In the genomic region with DNA sequence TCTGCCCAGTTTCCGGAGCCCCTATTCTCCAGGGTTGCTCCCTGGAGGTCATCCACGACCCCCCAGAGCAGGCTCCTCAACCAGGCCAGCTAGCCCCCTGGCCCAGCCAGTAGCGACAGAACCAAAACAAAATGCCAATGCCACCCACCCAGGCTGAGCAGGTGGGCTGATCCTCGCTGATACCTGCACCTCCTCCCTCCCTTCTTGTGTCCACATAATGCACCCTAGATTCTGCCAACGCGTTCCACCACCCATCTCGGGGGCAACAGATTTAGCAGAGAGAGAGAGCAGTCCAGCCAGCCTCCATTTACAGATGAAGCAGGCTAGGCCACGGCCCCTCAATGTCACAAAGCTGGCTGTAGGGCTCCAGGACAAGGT, we compare ENCODE assay signal across 8 mouse cellular contexts. TPM values are rescaled to one million over a fixed set of nuclear protein-coding genes. Genes with fewer than 3 reads are reported as not detected.
A peak's percentile ranks its signal among the peaks of the same experiment; 100 is the strongest.
DNase-seq lines count a peak whose midpoint lies in the region; ATAC-seq and TF ChIP-seq lines count a peak whose summit lies in the region.

No protein-coding gene starts in this region.

- no peak overlapping the region for H3K27ac ChIP-seq in CH12.LX (ENCODE audit: insufficient read depth, low read depth)
- peak overlapping the region; percentile 77 for H3K27ac ChIP-seq in forebrain, embryonic 15.5 days (replicated peaks)
- no peak overlapping the region for H3K27ac ChIP-seq in liver, embryonic 15.5 days (replicated peaks)

- DNase-seq in heart, adult 11 months = peak; percentile 92
- DNase-seq in heart, postnatal 10 days = no peak
- DNase-seq in CH12.LX (ENCODE audit: extremely low read depth) = no peak
- no peak for DNase-seq in Muller cell, postnatal 12 days (ENCODE audit: inconsistent ontology term)
- no peak for DNase-seq in ovary, postnatal 14 days (ENCODE audit: low spot score)

- no peak for TF ChIP-seq POLR2A in CH12.LX (IDR thresholded peaks at IDR 0.05; ENCODE audit: low read depth, low read length)

- in situ Hi-C loops in CH12.LX (cut with MboI; ENCODE audit: low pct_ligation_motif_present, low pct_unique_long_range_greater_than_20kb, low sequenced_read_pairs) = no loop called here

- peaks cover 16 to 21% of the 10 kb centered on the region in 2 experiments for H3K4me1 ChIP-seq in CH12.LX (ENCODE audit: control insufficient read depth in 1 of 2, insufficient read depth in 2 of 2)
- H3K4me1 ChIP-seq in forebrain, embryonic 15.5 days = peaks cover 24% of the 10 kb centered on the region
- peaks cover 7% of the 10 kb centered on the region for H3K4me1 ChIP-seq in liver, embryonic 15.5 days (replicated peaks)

- no peak for TF ChIP-seq EP300 in CH12.LX (IDR thresholded peaks at IDR 0.05; ENCODE audit: low read length)

- H3K79me2 ChIP-seq in CH12.LX (replicated peaks; ENCODE audit: control insufficient read depth, extremely low read depth, insufficient read depth, poor library complexity, severe bottlenecking) = no peaks in the 10 kb centered on the region

- peak overlapping the region; percentile 91; the same call in 1 of the 2 replicates for H3K9ac ChIP-seq in CH12.LX (ENCODE audit: insufficient read depth, low read depth)
- peak overlapping the region; percentile 87 for H3K9ac ChIP-seq in forebrain, embryonic 15.5 days (replicated peaks)
- peak overlapping the region; percentile 53; the same call in 1 of the 2 replicates for H3K9ac ChIP-seq in liver, embryonic 15.5 days

- H3K4me3 ChIP-seq in CH12.LX (replicated peaks in 1 of 3; ENCODE audit: low read depth in 2 of 3, low read length in 2 of 3, poor library complexity in 1 of 3) = peak overlapping the region in 2 of 3 experiments; percentile 84 to 94
- peak overlapping the region; percentile 78 for H3K4me3 ChIP-seq in forebrain, embryonic 15.5 days
- peak overlapping the region; percentile 68 for H3K4me3 ChIP-seq in liver, embryonic 15.5 days (replicated peaks)

- H3K36me3 ChIP-seq in CH12.LX (replicated peaks in 1 of 2; ENCODE audit: control insufficient read depth in 1 of 2, insufficient read depth in 1 of 2, low read length in 1 of 2) = peaks cover 0 to 23% of the 10 kb centered on the region in 2 experiments
- peaks cover 8% of the 10 kb centered on the region; the same call in 1 of the 2 replicates for H3K36me3 ChIP-seq in forebrain, embryonic 15.5 days
- H3K36me3 ChIP-seq in liver, embryonic 15.5 days (replicated peaks) = no peaks in the 10 kb centered on the region

- ATAC-seq in forebrain, embryonic 15.5 days (replicated peaks) = 0 out of 2 replicates have a peak, but pooled peaks have one; percentile 2
- no peak for ATAC-seq in liver, embryonic 15.5 days (ENCODE audit: insufficient read depth)
- no peak for ATAC-seq in activated CD4-positive, CD25-positive, alpha-beta regulatory T cell, adult 4 months

- no peak for TF ChIP-seq RAD21 in CH12.LX (IDR thresholded peaks at IDR 0.05; ENCODE audit: low read depth, low read length)

- TF ChIP-seq CTCF in CH12.LX (conservative IDR thresholded peaks at IDR 0.05 in 1 of 2, IDR thresholded peaks at IDR 0.05 in 1 of 2; ENCODE audit: low read depth in 2 of 2, low read length in 2 of 2) = no peak

- dilution Hi-C loops in CH12.LX (cut with MboI; ENCODE audit: extremely low pct_ligation_motif_present, extremely low pct_unique_long_range_greater_than_20kb, low sequenced_read_pairs) = no loop called here

- WGBS in forebrain, embryonic 15.5 days = 30% methylated on average over 8 of the region's 8 CpGs
- WGBS in liver, embryonic 15.5 days (ENCODE audit: insufficient replicate concordance) = 33% methylated on average over 8 of the region's 8 CpGs

- H3K9me3 ChIP-seq in CH12.LX (replicated peaks; ENCODE audit: low read length) = no peaks in the 10 kb centered on the region
- no peaks in the 10 kb centered on the region for H3K9me3 ChIP-seq in forebrain, embryonic 15.5 days
- H3K9me3 ChIP-seq in liver, embryonic 15.5 days (replicated peaks) = no peaks in the 10 kb centered on the region

- no peaks in the 10 kb centered on the region for H3K27me3 ChIP-seq in CH12.LX (replicated peaks)
- H3K27me3 ChIP-seq in forebrain, embryonic 15.5 days = no peaks in the 10 kb centered on the region
- peaks cover 18% of the 10 kb centered on the region for H3K27me3 ChIP-seq in liver, embryonic 15.5 days

- intact Hi-C loops in heart, postnatal 10 days (cut with DNase I) = no loop called here

- peak overlapping the region; percentile 78 for H3K4me2 ChIP-seq in CH12.LX (ENCODE audit: insufficient read depth, low read depth, poor library complexity, severe bottlenecking)
- H3K4me2 ChIP-seq in forebrain, embryonic 15.5 days (replicated peaks) = peak overlapping the region; percentile 89
- peak overlapping the region; percentile 73 for H3K4me2 ChIP-seq in liver, embryonic 15.5 days

TF ChIP-seq in CH12.LX, 34 proteins besides CTCF, POLR2A, EP300 and RAD21:
- no peak for TF ChIP-seq ETS1 (conservative IDR thresholded peaks at IDR 0.05; ENCODE audit: low read depth, low read length)
- TF ChIP-seq USF1 (IDR thresholded peaks at IDR 0.05; ENCODE audit: low read depth, low read length) = no peak
- TF ChIP-seq USF2 (conservative IDR thresholded peaks at IDR 0.05; ENCODE audit: low read depth, low read length) = no peak
- TF ChIP-seq IRF4 (IDR thresholded peaks at IDR 0.05; ENCODE audit: low read depth, low read length) = no peak
- no peak for TF ChIP-seq ZNF384 (IDR thresholded peaks at IDR 0.05; ENCODE audit: low read depth, low read length)
- TF ChIP-seq ZKSCAN1 (IDR thresholded peaks at IDR 0.05; ENCODE audit: borderline replicate concordance, low read depth, low read length) = no peak
- TF ChIP-seq SIN3A (IDR thresholded peaks at IDR 0.05; ENCODE audit: low read length) = no peak
- TF ChIP-seq SMC3 (IDR thresholded peaks at IDR 0.05; ENCODE audit: low read depth, low read length) = no peak
- TF ChIP-seq ZMIZ1 (IDR thresholded peaks at IDR 0.05; ENCODE audit: low read depth, low read length) = no peak
- no peak for TF ChIP-seq GABPA (IDR thresholded peaks at IDR 0.05; ENCODE audit: insufficient replicate concordance, low read depth, low read length)
- no peak for TF ChIP-seq E2F4 (IDR thresholded peaks at IDR 0.05; ENCODE audit: insufficient replicate concordance, low read depth, low read length)
- no peak for TF ChIP-seq ELF1 (IDR thresholded peaks at IDR 0.05; ENCODE audit: low read depth, low read length)
- TF ChIP-seq MXI1 (IDR thresholded peaks at IDR 0.05; ENCODE audit: low read depth, low read length) = no peak
- TF ChIP-seq MAFK (IDR thresholded peaks at IDR 0.05; ENCODE audit: insufficient replicate concordance, low read length) = no peak

RNA-seq across cellular contexts. Expression of gene Zfp316, which starts 0.8 kb away (rescaled TPM):
- 1 to 10 TPM; 5.0 to 6.3 TPM for total RNA-seq in heart, postnatal 10 days (2021)
- total RNA-seq in CH12.LX (2012; rRNA removed) (2.3 and 3.6 TPM in 2 replicates), CH12.LX (2014; rRNA removed) (0.84 and 1.1 TPM in 2 replicates)
- polyA plus RNA-seq in CH12.LX (2012; ENCODE audit: insufficient read length, low read depth) = 2.0 and 2.1 TPM in 2 replicates
- polyA plus RNA-seq in forebrain, embryonic 15.5 days (2015; fragmentation: Nextera tagmentation; extraction: Ambion mirVana) = 12.7 and 13.6 TPM in 2 replicates
- polyA plus RNA-seq in liver, embryonic 15.5 days (2015; fragmentation: Nextera tagmentation; extraction: Ambion mirVana) = 0.23 and 0.44 TPM in 2 replicates
- polyA plus RNA-seq in activated CD4-positive, CD25-positive, alpha-beta regulatory T cell, adult 4 months (2017; shearing (Covaris generic)) = under 1 TPM; 0.19 to 0.25 TPM

RNA-seq across cellular contexts. Expression of gene Zfp853, which starts 24.4 kb away (rescaled TPM):
- total RNA-seq in heart, postnatal 10 days (2021) = under 1 TPM; 0.50 to 0.86 TPM
- total RNA-seq in CH12.LX (2012; rRNA removed) = 0.13 TPM in 1 of 2 replicates, not detected in the other
- total RNA-seq in CH12.LX (2014; rRNA removed) = not detected in 2 replicates
- polyA plus RNA-seq in CH12.LX (2012; ENCODE audit: insufficient read length, low read depth) = 0.21 and 0.22 TPM in 2 replicates
- 0.08 TPM in 1 of 2 replicates, not detected in the other for polyA plus RNA-seq in forebrain, embryonic 15.5 days (2015; fragmentation: Nextera tagmentation; extraction: Ambion mirVana)
- not detected in 2 replicates for polyA plus RNA-seq in liver, embryonic 15.5 days (2015; fragmentation: Nextera tagmentation; extraction: Ambion mirVana)
- polyA plus RNA-seq in activated CD4-positive, CD25-positive, alpha-beta regulatory T cell, adult 4 months (2017; shearing (Covaris generic)) = not detected

RNA-seq across cellular contexts. Expression of gene Zfp12, which starts 34.0 kb away (rescaled TPM):
- 10 to 100 TPM in 1 of 2 experiments, 1 to 10 TPM in 1; 9.6 to 12.4 TPM for total RNA-seq in heart, postnatal 10 days (2021)
- total RNA-seq in CH12.LX (2012; rRNA removed) (12.4 and 12.8 TPM in 2 replicates), CH12.LX (2014; rRNA removed) (15.9 and 18.8 TPM in 2 replicates)
- polyA plus RNA-seq in CH12.LX (2012; ENCODE audit: insufficient read length, low read depth) = 11.2 and 13.1 TPM in 2 replicates
- polyA plus RNA-seq in forebrain, embryonic 15.5 days (2015; fragmentation: Nextera tagmentation; extraction: Ambion mirVana) = 27.1 and 28.8 TPM in 2 replicates
- polyA plus RNA-seq in liver, embryonic 15.5 days (2015; fragmentation: Nextera tagmentation; extraction: Ambion mirVana) = 1.6 and 1.8 TPM in 2 replicates
- 1 to 10 TPM; 2.8 to 3.0 TPM for polyA plus RNA-seq in activated CD4-positive, CD25-positive, alpha-beta regulatory T cell, adult 4 months (2017; shearing (Covaris generic))

RNA-seq across cellular contexts. Expression of gene Spdye4a, which starts 42.3 kb away (rescaled TPM):
- not detected for total RNA-seq in heart, postnatal 10 days (2021)
- not detected in 2 replicates for total RNA-seq in CH12.LX (2012; rRNA removed)
- not detected in 2 replicates for total RNA-seq in CH12.LX (2014; rRNA removed)
- polyA plus RNA-seq in CH12.LX (2012; ENCODE audit: insufficient read length, low read depth) = not detected in 2 replicates
- not detected in 2 replicates for polyA plus RNA-seq in forebrain, embryonic 15.5 days (2015; fragmentation: Nextera tagmentation; extraction: Ambion mirVana)
- not detected in 2 replicates for polyA plus RNA-seq in liver, embryonic 15.5 days (2015; fragmentation: Nextera tagmentation; extraction: Ambion mirVana)
- polyA plus RNA-seq in activated CD4-positive, CD25-positive, alpha-beta regulatory T cell, adult 4 months (2017; shearing (Covaris generic)) = not detected

RNA-seq across cellular contexts. Expression of gene E130309D02Rik, which starts 46.2 kb away (rescaled TPM):
- 10 to 100 TPM; 19.2 to 20.0 TPM for total RNA-seq in heart, postnatal 10 days (2021)
- total RNA-seq in CH12.LX (2012; rRNA removed) (32.7 and 39.7 TPM in 2 replicates), CH12.LX (2014; rRNA removed) (22.8 and 23.7 TPM in 2 replicates)
- polyA plus RNA-seq in CH12.LX (2012; ENCODE audit: insufficient read length, low read depth) = 51.8 and 63.7 TPM in 2 replicates
- polyA plus RNA-seq in forebrain, embryonic 15.5 days (2015; fragmentation: Nextera tagmentation; extraction: Ambion mirVana) = 47.9 and 50.4 TPM in 2 replicates
- 21.8 and 23.2 TPM in 2 replicates for polyA plus RNA-seq in liver, embryonic 15.5 days (2015; fragmentation: Nextera tagmentation; extraction: Ambion mirVana)
- 1 to 10 TPM; 5.5 to 8.5 TPM for polyA plus RNA-seq in activated CD4-positive, CD25-positive, alpha-beta regulatory T cell, adult 4 months (2017; shearing (Covaris generic))
